Mouse (Mus musculus) midbrain, embryonic 14.5 days (tissue): ENCODE results near the gene Btbd10. TPM values are rescaled to one million over a fixed set of nuclear protein-coding genes. Genes with fewer than 3 reads are reported as not detected.
A peak's percentile ranks its signal among the peaks of the same experiment; 100 is the strongest.

Source experiments
- ATAC-seq: fragments of 200-750 bp; cut with Nextera tagmentation; 2 replicates; pipeline ENCODE4 v1.8.0; 2017; ENCODE audit warnings: moderate number of reproducible peaks, moderate library complexity; ENCODE audit not compliant: low FRiP score, low TSS enrichment
- DNase-seq: peaks from one replicate; pipeline ENCODE4 v3.0.0-alpha.2; 2015
- H3K27ac ChIP-seq: fragments of 300-500 bp; sonication (generic); replicated peaks from 2 replicates; pipeline ENCODE4 v1.5.1; 2014; ENCODE audit warnings: mild to moderate bottlenecking, low read depth, low read length, moderate library complexity
- H3K27me3 ChIP-seq: fragments of 300-500 bp; sonication (generic); 2 replicates; pipeline ENCODE4 v1.6.1; 2014; ENCODE audit warnings: low read length, control low read depth, mixed read lengths; ENCODE audit not compliant: control insufficient read depth, insufficient read depth
- H3K36me3 ChIP-seq: fragments of 300-500 bp; sonication (generic); 2 replicates; pipeline ENCODE4 v1.6.1; 2014; ENCODE audit warnings: low read length, control low read depth; ENCODE audit not compliant: control insufficient read depth, insufficient read depth
- H3K4me1 ChIP-seq: fragments of 300-500 bp; sonication (generic); 2 replicates; pipeline ENCODE4 v1.6.1; 2014; ENCODE audit warnings: mild to moderate bottlenecking, antibody characterized with exemption, low read length, control low read depth; ENCODE audit not compliant: control insufficient read depth, insufficient read depth
- H3K4me2 ChIP-seq: fragments of 300-500 bp; sonication (generic); 2 replicates; pipeline ENCODE4 v1.6.1; 2014; ENCODE audit warnings: mild to moderate bottlenecking, low read length, moderate library complexity
- H3K4me3 ChIP-seq: fragments of 300-500 bp; sonication (generic); replicated peaks from 2 replicates; pipeline ENCODE4 v1.5.1; 2014; ENCODE audit warnings: low read depth, low read length
- H3K9ac ChIP-seq: fragments of 300-500 bp; sonication (generic); replicated peaks from 2 replicates; pipeline ENCODE4 v1.6.1; 2014; ENCODE audit warnings: mild to moderate bottlenecking, low read length, moderate library complexity
- H3K9me3 ChIP-seq: fragments of 300-500 bp; sonication (generic); 2 replicates; pipeline ENCODE4 v1.6.1; 2016; ENCODE audit warnings: low read length, control low read depth, mixed read lengths; ENCODE audit not compliant: control insufficient read depth
- WGBS: fragments of 180-500 bp; shearing (Covaris S2); extraction: QIAGEN DNeasy Blood & Tissue Kit; methylation state at CpG from one replicate; pipeline ENCODE4 v1.1.7; 2014; 5-methylcytosine and 5-hydroxymethylcytosine counted together
- polyA plus RNA-seq: library from polyadenylated mRNA; unstranded; fragments of >200 nt; fragmentation: Nextera tagmentation; extraction: Ambion mirVana; gene quantifications from 2 replicates; pipeline ENCODE4 v1.2.1, GENCODE M21; 2014

The Btbd10 gene
- polyA plus RNA-seq, 1 experiment from 2014 or later = 77.8 TPM

DNA sequence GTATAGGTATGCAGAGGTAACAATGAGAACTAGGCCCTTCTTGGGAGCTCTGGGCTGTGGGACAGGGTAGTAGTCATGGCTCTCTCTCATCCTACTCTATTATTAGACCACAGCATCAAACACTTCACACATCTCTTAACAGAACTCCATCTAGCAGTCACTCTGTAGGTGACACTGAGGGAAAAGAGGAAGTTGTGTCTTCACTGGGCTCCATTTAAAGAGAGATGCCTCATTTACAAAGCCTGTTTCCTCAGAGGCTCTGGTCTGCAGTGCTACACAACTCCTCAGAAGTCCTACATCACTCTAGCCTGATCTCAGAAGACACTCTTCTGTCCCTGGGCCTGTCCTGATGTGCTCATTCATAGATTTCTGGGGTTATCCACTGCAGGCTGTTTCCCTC lies 100.1 kb downstream of the Btbd10 start:
- ATAC-seq (no peak), DNase-seq (no peak)
- Histone ChIP-seq H3K9ac (no peak overlapping the region), H3K36me3 (no peaks in the 10 kb centered on the region), H3K4me2 (no peak overlapping the region), H3K27ac (no peak overlapping the region), H3K4me3 (no peak overlapping the region), H3K27me3 (no peaks in the 10 kb centered on the region), H3K9me3 (no peaks in the 10 kb centered on the region), H3K4me1 (0 out of 2 replicates have a peak, but pooled peaks cover 3% of the 10 kb centered on the region)

- 0 out of 2 replicates have a peak, but pooled peaks cover 3% of the 10 kb centered on the region for H3K4me1 ChIP-seq
- no peaks in the 10 kb centered on the region for H3K9me3 ChIP-seq
- peak; percentile 80 for DNase-seq
- no peak overlapping the region for H3K4me2 ChIP-seq
- no peaks in the 10 kb centered on the region for H3K36me3 ChIP-seq
- no peak overlapping the region for H3K9ac ChIP-seq
- no peak for ATAC-seq
- 79% methylated on average over 9 of the region's 9 CpGs for WGBS
- no peak overlapping the region for H3K4me3 ChIP-seq
- no peaks in the 10 kb centered on the region for H3K27me3 ChIP-seq
- no peak overlapping the region for H3K27ac ChIP-seq
Observed at GRCm38 (mm10) chr7:113268287-113268686, 100.9 kb downstream of the Btbd10 start.

Other genes with a start within 250 kb of the Btbd10 start
- gene Arntl, start 161.9 kb downstream of the Btbd10 start, polyA plus RNA-seq = 16.1 TPM in 2 replicates
- not detected in 2 replicates for gene Pth, start 19.2 kb upstream of the Btbd10 start, polyA plus RNA-seq
- 64.9 and 75.5 TPM in 2 replicates for gene Far1, start 144.4 kb upstream of the Btbd10 start, polyA plus RNA-seq